Mouse (Mus musculus): ENCODE measurements around the gene Lamtor2. TPM values are rescaled to one million over a fixed set of nuclear protein-coding genes. Genes with fewer than 3 reads are reported as not detected.

Lamtor2 gene
- total RNA-seq, 2 experiments from 2014 or later, result 99.5 to 115 TPM

DNA sequence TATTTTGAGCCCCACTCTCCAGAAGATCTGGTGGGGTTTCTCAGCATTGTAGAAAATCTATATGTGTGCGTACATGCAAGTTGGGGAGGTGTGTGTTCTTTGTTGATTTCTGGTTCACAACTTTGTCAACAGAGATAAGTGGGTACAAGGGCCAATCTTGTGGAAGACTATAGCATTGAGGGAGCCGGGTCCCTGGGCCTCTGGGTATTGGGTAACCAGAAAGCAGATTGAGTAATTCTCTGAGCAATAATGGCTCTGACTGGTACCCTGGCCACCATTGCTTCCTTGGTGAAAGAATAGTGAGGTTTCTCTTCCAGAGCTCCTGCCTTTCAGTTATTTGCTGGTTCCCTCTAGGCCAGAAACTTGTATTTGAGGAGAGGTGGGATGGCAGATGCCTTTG, 16.2 kb upstream of the Lamtor2 start:
- DNase-seq (ENCODE audit: extremely low spot score in 1 of 2, low spot score in 1 of 2), result no peak

DNA sequence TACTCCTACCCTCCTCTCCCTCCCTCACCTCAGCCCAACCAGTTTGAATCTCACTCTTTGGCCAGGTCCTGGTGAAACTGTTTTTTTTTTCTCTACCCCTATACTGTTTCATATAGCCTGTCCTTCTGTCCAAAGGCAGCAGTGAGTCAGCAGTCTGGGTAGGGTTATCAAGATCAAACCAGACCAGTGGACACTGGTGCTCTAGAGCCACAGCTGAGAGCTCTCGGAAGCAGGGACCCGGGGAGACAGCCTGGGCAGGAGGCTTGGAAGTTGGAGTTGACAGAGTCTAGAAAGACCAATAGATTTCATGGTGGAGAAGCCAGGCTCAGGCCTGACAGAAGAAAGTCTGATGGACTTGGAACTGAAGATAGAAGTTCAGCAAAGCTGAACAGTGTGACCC, 15.7 kb upstream of the Lamtor2 start:
- DNase-seq (ENCODE audit: extremely low spot score in 1 of 2, low spot score in 1 of 2), result no peak

DNA sequence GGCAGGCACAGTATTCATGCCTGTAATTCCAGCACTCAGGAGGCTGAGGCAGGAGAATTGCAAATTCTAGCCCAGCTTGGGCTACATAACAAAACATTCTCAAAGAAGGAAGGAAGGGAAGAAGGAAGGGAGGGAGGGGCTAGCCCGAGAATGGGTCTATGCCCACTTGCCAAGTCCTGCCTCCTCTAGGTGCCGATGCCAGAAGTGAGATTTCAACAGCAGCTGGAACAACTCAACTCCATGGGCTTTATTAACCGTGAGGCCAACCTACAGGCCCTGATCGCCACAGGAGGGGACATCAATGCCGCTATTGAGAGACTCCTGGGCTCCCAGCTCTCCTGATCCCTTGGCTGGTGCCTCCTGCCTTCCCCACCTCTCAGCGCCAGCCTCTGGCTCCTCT, 15.0 kb upstream of the Lamtor2 start:
- no peak for DNase-seq (ENCODE audit: extremely low spot score in 1 of 2, low spot score in 1 of 2)

DNA sequence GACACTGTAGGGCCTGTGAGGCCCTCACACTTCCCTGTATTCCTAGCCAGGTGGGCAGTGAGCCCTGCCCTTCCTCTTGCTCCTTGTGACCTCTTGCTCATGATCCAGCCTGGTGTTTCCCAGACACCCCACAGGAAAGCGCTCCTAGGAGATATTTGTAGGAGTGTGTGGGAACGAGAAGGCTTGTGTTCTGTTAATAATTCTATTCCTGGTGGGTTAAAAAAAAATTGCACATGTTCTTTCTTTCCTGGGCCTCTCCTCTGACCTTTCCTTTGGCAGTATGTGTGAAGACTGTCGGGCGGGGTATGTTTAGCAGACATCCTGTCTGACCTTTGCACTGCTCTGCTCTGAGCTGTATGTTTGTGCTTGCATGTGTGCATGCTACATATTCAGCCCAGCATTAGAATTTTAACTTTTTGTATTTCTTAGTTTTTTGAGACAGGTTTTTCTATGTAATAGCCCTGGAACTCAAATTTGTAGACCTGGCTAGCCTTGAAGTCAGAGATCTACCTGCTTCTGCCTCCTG, 13.7 kb upstream of the Lamtor2 start:
- no peak for DNase-seq (ENCODE audit: extremely low spot score in 1 of 2, low spot score in 1 of 2)

DNA sequence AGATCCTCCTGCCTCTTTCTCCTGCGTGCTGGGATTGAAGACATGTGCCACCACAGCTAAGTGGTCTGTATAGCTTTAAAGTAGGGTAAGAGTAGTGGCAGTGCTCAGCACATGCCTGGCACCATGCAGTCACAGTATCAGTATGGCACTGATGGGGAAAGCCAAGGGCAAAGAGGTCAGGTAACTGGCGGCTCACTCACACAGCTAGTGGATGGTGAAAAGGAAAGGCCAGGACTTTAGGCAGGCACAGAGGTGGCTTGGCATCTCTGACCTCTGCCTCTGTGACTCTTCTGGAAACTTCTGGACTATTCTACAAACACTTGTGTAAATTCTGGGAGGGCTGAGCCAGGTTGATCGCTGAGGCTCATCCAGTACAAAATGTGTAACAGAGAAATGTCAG, 13.2 kb upstream of the Lamtor2 start:
- DNase-seq (ENCODE audit: extremely low spot score in 1 of 2, low spot score in 1 of 2), result no peak

DNA sequence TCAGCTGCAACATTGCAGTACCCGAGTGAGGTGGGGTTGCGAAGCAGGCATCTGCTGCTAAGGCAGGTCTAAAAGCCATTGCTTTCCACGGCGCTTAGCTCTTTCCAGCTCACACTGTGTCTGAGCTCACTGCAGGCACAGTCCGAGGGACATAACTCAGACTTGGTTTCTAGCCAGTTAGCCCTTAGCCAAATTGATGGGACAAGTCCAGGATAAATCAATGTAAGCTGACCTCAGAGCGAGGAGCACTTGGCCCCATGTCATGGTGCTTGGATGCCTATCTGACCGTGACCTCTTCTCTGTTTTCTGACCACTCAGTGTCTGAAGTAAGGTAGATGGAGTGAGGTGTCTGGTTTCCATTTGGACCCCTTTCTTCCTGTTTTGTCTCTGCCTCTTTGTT, 11.1 kb upstream of the Lamtor2 start:
- DNase-seq (ENCODE audit: extremely low spot score in 1 of 2, low spot score in 1 of 2), result no peak

DNA sequence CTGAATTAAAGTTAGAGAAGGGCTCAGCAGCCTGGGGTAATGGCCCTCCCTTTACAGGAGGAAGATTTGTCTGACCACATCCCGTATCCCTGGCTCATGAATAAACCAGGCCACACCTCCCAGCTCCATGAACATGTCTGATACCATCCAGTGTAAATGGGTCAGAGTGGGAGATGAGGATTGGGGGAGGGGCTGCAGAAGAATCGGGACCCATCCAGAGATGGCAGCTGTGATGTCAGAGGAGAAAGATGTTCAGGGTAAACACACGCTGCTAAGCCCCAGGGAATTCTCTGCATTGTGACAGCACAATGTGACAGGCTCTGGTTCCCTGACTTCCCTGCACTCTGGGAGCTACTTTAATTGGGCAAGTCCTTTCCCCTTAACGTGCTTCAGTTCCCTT, 10.6 kb upstream of the Lamtor2 start:
- no peak for DNase-seq (ENCODE audit: extremely low spot score in 1 of 2, low spot score in 1 of 2)

DNA sequence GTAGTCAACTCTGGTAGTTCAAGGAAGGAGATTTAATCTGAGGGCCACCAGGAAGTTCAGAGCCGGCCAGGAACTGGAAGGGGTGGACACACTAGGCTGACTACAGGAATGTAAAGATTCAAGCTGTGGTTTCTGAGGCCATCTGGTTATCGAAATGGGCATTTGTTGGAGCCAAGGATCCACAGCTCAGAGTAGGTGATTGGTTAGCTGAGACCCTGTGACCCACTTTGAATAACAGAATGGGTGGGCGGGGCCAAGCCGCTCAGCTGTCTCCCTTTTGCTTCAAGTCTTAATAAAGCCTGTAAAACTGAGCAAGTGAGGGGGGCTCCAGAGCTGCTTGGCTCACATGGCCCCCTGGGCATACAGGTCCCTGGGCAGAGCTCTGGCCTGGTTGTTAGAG, 9.1 kb upstream of the Lamtor2 start:
- DNase-seq (ENCODE audit: extremely low spot score in 1 of 2, low spot score in 1 of 2), result no peak

DNA sequence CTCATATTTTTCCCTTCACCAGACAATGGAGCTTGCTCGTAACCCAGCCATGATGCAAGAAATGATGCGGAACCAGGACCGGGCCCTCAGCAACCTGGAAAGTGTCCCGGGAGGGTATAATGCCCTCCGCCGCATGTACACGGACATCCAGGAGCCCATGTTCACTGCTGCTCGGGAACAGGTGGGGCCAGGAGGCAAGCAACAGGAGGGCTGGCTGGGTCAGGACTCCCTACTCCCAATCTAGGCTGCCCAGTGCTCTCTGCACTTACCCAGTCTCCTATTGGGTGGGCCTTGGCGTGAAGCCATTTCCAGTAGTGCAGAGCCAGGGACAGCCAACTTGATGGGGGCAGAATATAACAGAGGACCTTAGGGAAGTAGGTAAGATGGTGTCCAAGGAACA, 6.7 kb upstream of the Lamtor2 start:
- no peak for DNase-seq (ENCODE audit: extremely low spot score in 1 of 2, low spot score in 1 of 2)

DNA sequence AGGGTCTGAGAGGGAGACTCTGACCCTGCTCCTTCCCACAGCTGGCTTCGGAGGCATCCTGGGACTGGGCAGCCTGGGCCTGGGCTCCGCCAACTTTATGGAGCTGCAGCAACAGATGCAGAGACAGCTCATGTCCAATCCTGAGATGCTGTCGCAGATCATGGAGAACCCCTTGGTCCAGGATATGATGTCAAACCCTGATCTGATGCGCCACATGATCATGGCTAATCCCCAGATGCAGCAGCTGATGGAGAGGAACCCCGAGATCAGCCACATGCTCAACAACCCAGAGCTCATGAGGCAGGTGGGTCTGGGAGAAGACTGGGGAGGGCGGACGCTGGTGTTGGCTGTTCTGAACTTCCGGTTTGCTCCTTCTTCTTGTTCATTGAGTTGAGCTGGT, 3.7 kb upstream of the Lamtor2 start:
- no peak for DNase-seq (ENCODE audit: extremely low spot score in 1 of 2, low spot score in 1 of 2)

DNA sequence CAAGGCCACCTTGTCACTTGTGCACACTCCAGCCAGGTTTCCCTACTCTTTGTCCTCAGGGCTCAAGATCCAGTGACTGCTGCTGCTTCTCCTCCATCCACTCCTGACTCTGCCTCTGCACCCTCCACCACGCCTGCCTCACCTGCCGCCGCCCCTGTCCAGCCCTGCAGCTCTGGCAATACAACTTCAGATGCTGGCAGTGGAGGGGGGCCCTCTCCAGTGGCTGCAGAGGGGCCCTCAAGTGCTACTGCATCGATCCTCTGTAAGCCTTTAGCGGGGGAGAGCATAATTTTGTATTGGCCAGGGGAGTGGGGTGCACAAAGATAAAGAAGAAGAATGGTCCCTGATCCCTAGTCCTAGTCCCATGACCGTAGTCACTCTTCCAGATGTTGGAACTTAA, 2.9 kb upstream of the Lamtor2 start:
- no peak for DNase-seq (ENCODE audit: extremely low spot score in 1 of 2, low spot score in 1 of 2)

DNA sequence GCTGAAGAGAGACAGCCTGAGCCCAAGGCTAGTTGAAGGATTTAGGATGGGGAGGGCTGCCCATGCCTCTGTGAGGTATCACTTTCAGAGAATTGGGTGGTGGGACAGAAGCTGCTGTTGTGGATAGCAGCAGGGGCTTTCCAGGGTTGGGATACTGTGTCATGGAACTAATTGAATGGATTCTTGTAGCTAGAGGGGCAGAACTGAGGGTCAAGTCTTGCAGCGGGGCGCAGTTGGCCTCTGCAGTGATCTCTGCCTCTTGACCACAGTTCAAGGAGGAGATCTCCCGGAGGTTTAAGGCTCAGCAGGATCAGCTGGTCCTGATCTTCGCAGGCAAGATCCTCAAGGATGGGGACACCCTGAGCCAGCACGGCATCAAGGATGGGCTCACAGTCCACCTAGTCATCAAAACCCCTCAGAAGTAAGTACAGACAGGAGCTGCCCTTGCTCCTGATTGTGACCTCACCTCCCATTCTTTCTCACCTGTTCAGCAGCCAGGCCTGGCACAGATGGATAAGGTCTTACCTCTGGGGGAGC, 2.3 kb upstream of the Lamtor2 start:
- DNase-seq (ENCODE audit: extremely low spot score in 1 of 2, low spot score in 1 of 2), result no peak

DNA sequence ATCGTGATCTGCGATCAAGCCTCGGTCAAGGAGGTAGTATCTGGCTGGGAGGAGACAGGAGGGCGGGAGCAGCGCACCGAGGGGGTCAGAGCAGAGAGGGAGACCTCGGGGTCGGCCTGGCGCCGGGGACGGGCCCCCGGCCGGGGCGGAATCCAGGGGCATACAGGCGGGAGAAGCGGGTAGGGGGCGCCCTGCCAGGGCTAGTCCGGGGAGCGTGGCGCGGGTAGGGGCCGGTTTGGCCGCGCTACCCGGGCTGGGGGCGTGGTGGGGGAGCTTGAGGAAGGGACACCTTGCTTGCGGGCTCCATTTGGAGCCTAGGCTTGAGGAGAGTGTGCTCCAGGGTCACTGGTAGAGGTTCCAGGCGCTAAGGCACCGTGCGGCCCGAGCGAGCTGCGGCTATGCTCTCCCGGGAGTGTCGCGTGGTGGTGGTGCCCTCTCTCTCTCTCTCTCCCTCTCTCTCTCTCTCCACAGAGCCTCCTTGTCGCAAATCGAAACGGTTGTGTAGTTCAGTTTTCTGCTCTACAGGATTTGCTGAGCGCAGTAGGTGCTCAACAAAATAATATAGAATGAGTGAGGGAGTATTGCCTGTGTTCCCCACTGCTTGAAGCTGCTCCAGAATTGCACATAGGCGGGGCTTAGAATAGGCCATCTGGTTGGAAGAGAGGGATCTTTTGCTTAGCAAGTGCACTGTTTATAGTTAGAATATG, 1.2 kb upstream of the Lamtor2 start:
- DNase-seq (ENCODE audit: extremely low spot score in 1 of 2, low spot score in 1 of 2), result peak in 1 of 2 experiments; percentile 51

DNA sequence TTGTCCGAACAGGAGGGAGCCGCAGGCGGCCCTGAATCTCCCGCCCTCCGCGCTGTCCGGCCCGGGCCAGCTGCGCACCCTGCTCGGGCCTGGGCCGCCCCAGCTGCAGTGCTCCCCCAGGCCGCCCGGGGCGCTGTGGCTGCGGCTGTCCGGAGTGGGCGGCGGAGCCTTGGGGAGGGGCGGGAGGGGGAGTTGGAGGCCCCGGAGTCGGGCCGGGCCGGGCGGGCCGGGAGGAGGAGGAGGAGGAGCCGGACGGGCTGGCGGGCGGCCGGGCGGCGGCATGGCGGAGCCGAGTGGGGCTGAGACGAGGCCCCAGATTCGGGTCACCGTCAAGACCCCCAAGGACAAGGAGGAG, 628 bp upstream of the Lamtor2 start, which contains the start of gene Ubqln4:
Gene Ubqln4 (plus strand): TSS at position 234 of the 355 bp plus-strand sequence.
- peak; percentile 87 to 95 for DNase-seq (ENCODE audit: extremely low spot score in 1 of 2, low spot score in 1 of 2)

DNA sequence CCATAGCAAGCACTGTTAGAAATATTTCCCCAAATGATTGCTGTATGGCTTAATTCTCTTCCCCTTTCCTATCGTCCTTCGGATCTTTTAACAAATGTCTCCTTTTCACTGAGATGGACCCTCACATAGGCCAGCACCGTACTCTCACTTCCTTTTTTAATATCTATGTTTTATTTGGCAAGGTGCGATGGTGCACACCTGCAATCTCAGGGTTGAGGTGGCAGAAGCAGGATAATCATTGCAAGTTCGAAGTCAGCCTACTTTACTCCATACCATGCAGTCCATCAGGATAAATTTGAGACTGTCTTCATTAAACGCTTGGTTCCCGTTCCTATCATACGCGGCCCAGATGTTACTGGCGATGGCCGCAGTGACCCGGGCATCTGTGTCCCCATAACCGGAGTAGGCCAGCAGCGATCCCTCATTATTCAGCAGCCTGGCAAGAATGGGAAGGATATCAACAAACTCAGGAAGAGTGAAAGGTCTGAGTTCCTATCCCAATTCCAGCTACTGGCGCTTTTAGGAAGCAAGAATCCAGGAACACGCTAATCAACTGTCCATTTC, 710 bp downstream of the Lamtor2 start:
- DNase-seq (ENCODE audit: extremely low spot score in 1 of 2, low spot score in 1 of 2), result no peak

DNA sequence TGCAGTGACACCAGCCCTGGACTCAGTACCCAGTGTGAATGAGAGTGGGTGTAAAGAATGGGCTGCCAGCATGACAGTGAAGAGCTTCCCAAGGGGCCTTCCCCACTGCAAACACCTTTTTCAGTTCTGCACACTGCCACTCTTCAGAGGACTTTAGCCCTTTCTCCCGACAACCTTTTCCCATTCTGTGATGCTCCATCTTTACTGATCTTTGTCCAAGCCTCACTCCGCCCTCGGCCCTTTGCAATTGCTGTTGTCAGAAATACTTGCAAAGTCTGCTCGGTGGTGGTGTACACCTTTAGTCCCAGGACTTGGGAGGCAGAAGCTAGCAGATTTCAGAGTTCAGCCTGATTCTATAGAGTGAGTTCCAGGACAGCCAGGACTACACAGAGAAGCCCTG, 1.3 kb downstream of the Lamtor2 start:
- DNase-seq (ENCODE audit: extremely low spot score in 1 of 2, low spot score in 1 of 2), result no peak

DNA sequence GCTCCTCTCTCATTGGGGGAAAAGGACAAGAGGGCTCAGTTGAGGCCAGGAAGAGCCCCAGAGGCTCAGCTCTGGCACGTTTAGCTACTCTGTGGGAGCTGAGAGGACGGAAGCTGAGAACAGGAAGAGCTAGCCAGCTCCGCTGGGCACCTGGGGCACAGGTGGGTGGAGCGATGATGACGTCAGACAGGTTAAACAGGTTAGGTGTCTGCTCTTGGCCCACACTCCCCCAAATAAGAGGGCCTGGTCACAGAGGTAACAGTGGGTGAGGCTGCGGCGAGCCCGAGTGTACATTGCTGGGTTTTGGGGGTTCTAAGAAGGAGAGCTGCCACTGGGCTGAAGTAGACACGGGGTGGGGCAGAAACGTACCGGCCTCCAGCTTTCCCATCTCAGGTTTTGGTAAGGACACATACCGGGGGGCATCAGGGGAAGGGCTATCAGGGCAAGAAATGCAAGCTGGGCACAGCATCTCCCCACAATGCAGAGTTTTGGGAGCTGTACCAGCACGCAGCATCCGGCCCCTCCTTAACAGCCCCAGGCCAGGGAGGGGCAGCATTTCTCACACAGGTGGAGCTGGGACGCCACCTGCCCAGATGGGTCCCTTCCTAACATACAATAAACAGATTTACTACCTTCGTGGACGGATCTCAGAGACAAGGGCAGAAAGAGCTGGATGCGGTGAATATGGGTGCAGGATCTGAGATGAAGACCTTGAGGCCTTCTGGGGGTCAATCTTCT, 4.5 kb downstream of the Lamtor2 start, which contains the start of gene Rab25:
Gene Rab25 (minus strand): TSS at position 121 of the 738 bp plus-strand sequence.
- DNase-seq (ENCODE audit: extremely low spot score in 1 of 2, low spot score in 1 of 2), result no peak

DNA sequence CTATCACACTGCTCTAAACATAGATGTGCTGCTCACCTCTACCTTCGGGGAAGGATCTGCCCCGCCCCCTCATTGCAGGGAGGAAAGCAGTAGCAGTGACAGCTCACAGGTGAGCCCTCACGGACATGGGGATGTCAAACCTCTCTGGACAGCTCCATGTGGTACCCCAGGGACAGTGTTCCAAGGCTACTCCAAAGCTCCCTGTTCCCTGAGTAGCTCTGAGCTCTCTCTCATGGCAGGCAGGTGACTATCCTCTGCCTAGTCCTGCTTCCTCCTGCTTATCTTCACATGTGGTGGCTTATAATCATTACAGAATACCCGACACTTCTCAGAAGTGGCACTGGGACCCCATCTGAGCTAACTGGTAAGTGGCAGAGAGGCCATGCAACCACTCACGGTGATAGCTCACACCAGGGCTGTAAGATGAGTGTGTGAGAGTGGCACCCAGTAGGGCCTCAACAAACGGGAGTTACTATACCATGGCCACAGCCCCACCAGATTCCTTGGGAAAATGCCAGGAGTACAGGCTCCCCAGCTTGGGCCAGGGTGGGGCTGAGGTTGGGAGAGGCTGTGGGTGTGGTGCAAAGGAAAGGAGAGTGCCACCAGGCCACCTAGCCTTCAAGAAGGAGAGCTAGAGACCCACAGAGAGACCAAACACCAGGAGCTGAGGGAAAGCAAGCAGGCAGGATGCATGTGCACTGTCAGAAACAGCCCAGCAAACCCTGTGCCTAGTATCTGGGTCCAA, 6.0 kb downstream of the Lamtor2 start:
- no peak for DNase-seq (ENCODE audit: extremely low spot score in 1 of 2, low spot score in 1 of 2)

DNA sequence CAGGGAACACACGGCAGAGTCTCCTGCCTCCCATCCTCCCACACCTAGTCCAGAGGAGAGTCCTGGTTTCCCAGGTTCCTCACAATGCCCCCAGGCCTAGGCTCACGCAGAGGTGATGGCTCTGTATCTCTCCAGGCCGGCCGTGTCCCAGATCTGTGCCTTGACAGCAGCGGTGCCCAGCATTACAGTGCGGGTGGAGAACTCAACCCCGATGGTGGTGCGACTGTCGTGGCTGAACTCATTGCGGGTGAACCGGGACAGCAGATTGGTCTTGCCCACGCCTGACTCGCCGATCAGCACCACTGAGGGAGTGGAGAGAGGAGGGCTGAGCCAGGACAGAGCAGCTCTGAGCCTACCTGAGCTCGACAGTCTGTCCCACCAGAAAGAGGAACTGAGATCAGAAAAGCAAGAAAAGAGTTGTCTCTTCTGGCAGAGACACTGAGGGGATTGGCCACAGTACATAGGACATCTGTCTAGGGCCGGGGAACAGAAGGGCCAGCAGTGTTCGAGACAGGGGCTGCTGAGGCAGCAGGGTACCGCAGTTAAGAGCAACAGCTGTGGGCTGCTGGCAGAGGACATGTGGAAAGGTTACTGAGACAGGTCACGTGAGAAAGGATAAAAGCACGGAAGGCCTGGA, 7.8 kb downstream of the Lamtor2 start:
- DNase-seq (ENCODE audit: extremely low spot score in 1 of 2, low spot score in 1 of 2), result no peak

DNA sequence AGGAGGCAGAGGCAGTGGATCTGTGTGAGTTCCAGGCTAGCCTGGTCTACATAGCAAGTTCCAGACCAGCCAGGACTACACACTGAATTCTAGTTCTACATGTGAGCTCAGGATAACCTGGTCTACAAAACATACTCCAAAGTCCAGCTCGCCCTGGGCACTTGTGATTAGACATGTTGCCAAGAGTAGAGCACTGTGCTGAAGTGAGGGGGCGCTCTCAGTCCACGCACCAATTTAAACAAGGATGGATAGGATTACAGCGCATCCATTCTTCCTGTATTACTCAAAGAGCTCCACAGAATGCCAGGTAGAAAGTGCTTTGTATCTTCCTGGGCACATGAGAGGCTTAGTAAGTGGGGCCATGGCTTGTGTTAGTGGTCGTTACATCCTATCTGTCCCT, 8.4 kb downstream of the Lamtor2 start:
- no peak for DNase-seq (ENCODE audit: extremely low spot score in 1 of 2, low spot score in 1 of 2)
